Mouse (Mus musculus) c-Kit-positive CD71-positive TER-119-negative erythroid progenitor cells, embryonic 14.5 days (primary cell): ENCODE measurements around the gene D630003M21Rik.

Experiments
- DNase-seq: peaks from one replicate; pipeline ENCODE4 v3.0.0-alpha.2; 2013; ENCODE audit warnings: low read depth

D630003M21Rik gene

DNA sequence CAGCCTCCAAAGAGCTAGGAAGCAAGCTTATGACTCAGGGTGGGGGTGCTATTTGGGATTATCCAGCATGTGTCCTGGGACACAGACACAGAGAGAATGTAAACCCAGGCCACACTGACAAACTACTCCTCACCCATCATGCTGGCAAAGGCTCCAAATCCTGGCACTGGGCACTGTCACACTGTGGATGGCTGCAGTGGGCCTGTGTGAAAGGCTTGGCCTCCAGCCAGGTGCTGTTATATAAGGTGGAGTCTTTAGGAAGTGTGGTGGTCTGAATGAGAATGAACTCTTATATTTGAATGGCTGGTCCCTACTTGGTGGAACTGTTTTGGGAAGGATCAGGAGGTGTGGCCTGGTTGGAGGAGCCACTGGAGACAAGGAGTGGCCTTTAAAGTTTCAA is 7.7 kb upstream of the D630003M21Rik start:
- DNase-seq: no peak

DNA sequence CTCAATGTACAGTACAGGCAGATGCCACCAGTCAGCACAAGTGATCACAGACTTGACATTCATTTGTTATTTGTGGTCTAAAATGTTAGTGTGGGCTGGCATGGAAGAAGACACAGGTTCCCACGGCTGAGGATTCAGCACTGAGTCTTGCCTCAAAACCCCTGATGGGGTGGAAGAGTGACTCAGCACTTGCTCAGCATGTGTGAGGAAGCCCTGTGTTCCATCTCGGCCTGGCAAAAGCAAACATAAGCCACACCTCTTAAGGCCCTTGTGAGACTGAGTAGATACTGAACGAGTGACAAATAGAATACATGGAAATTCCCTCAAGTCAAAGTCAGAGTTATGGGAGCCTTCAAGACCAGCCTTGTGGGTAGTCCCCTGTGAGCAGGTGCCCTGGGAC is 4.1 kb upstream of the D630003M21Rik start:
- no peak for DNase-seq

GRCm38 (mm10) chr2:158232414-158232813 is 3.4 kb upstream of the D630003M21Rik start:
- no peak for DNase-seq

GRCm38 (mm10) chr2:158231071-158231470 is 2.0 kb upstream of the D630003M21Rik start:
- DNase-seq: no peak

DNA sequence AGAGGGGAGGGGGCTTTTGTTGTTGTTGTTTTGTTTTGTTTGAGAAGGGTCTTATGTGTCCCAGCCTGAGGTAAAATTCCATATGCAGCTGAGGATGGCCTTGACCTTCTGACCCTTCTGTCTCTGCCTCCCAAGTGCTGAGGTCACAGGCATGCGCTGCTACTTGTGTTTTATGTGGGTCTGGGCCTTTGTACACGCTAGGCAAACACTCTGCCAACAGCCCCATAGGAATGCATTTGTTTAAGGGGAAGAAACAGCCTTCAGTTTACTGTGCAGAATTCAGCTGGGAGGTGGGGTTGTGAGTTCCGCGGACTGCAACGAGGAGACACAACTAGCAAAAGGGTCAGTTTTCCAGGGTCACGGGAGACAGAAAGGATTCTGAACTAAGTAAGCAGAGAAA is 1.6 kb upstream of the D630003M21Rik start:
- no peak for DNase-seq

DNA sequence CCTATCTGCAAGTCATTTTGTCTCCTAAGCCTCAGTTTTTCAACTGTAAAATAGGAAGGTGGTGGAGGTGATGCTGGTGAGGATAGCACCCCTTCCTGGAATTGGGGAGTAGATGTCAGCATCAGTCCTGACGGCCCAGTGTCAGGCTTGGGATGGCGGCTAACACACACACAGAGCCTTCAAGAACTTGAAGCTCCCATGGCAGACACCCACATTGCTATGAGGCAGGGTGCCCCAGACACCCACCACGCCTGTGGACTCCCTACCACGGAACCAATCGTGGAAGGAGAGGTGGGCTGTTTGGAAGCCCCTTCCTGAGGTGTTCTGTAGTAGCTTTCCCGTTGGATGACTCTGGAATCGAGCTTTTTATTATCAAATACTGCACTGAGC is 476 bp upstream of the D630003M21Rik start:
- no peak for DNase-seq

DNA sequence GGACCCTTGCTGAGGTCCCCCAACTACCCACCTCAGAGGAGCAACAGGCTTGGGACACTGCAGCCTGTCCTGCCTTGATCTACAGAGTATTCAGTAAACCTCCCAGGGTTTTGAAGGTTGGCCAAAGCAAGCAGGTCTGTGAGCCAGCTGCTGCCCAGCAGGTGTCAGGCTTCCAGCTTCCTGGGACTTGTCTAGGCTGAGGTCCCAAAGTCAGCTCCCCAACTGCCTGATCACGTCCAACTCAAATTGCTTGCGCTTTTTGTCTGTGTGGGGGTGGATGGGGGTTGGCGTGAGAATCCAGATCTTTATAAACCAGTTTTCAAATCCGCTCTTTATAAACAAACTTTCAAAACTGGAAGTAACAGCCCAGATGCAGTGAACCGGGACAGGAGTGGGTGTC is 3.7 kb downstream of the D630003M21Rik start:
- DNase-seq: no peak

- DNase-seq: no peak
Observed at GRCm38 (mm10) chr2:158223497-158223896, 5.5 kb downstream of the D630003M21Rik start.

DNA sequence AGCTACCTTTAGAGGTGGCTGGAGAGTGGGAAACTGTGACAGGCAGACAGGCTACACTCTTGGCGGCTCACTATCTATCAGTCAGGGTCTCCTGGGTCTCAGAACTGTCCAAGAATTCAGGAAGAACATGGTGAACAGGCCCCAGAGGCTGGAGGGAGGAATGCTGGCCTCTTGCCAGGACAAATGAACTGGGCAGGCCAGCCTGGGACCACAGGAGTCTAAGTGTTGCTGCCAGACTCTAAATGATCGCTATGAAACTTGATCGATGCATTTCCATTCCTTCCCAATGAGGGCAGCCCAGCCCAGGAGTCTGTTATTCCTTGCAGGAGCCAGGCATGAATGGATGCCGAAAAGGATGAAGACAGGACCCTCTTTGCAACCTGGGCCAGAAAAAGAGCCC is 6.4 kb downstream of the D630003M21Rik start:
- no peak for DNase-seq

GRCm38 (mm10) chr2:158221446-158222084 is 7.5 kb downstream of the D630003M21Rik start:
- DNase-seq: no peak

DNA sequence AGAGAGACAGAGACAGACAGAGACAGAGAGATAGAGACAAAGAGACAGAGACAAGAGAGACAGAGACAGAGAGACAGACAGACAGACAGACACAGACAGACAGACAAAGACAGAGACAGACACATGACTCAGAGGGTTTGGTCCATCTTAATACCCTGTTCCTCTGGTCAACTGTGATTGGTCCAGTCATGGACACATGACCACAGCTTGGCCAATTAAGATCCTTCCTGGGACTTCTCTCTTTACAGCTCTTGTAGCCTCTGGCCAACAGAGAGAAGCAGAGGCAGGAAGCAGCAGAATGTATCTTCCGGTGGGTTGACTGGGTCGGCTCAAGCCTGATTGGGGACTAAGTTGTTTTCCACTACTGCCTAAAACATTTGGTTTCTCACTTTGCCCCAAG is 9.5 kb downstream of the D630003M21Rik start:
- no peak for DNase-seq

GRCm38 (mm10) chr2:158216510-158216909 is 12.5 kb downstream of the D630003M21Rik start:
- DNase-seq: no peak

DNA sequence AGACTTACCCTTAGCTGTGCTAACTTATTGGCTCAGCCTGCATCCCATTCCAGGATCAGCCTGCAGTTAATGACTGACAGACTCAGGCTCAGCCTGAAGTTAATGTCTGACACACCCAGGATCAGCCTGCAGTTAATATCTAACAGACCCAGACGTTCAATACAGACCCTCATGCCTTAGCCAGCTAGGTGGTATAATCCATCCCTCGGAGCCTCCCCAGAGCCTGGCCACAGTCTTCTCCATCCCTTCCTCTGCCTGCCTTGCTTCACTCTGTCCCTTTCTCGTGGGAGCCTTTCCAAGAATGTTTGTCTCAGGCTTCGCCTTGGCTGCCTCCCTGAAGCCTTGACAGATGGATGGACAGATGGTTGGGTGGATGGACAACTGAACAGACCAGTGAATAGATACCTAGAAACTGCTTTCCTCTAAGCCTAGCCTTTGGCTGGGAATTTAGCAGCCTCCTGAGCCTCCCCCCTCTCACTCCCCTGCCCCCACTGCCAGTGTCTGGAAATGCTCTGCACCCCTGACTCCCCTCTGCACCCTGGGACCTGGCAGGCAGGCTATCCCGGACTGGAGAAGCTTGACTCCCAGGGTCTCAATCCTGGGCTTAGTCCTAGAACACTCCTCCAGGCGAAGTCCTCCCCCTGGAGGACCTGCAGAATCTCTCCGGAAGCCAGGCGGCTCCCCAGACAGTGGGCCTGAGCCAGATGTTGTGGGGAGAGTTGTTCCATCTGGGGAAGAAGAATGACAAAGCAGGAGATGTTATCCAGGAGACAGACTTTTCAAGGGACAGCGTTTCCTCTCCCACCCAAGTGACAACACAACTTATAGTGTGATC is 13.5 kb downstream of the D630003M21Rik start:
- no peak for DNase-seq

GRCm38 (mm10) chr2:158211764-158212471 is 17.1 kb downstream of the D630003M21Rik start:
- DNase-seq: no peak

DNA sequence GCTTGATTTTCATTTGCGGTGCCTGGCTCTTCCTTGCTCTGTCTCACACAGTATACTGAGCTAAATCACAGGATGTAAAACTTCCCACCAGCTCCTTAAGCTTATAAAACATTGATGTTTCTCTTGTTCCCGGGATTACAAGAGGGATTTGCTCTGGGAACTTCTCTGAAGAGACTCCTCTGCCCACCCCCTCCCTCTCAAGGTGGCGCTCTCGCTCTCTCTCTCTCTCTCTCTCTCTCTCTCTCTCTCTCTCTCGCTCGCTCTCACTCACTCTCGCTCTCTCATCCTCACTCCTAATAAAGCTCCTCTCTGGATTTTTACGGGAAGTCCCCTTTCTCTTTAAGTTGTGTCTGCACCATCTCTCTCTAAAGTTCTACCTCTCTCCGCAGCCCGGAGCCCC is 18.1 kb downstream of the D630003M21Rik start:
- DNase-seq: no peak

- no peak for DNase-seq
Observed at GRCm38 (mm10) chr2:158210503-158210902, 18.5 kb downstream of the D630003M21Rik start.

GRCm38 (mm10) chr2:158209776-158210175 is 19.2 kb downstream of the D630003M21Rik start:
- no peak for DNase-seq

GRCm38 (mm10) chr2:158207848-158208247 is 21.2 kb downstream of the D630003M21Rik start:
- DNase-seq: peak; percentile 46

GRCm38 (mm10) chr2:158204114-158204513 is 24.9 kb downstream of the D630003M21Rik start:
- peak; percentile 28 for DNase-seq

DNA sequence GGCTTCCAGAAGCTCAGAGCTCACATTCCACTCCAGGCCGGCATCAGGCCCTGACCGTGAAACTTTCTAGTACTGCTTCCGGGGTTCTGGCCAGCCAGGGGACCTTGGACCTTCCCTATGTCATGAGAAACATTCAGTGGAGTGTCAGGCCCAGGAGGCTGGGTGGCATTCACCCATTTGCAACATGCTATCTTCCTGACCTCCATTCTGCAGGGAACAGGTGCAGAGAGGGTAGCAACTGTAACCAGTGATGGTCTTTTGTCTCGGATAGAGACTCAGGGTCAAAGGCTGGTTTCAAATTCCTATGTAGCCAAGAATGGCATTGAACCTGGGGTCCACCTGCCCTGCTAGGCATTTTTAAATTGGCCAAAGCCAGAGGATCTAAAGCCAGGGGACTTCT is 25.3 kb downstream of the D630003M21Rik start:
- no peak for DNase-seq

GRCm38 (mm10) chr2:158199281-158199680 is 29.7 kb downstream of the D630003M21Rik start:
- DNase-seq: no peak

DNA sequence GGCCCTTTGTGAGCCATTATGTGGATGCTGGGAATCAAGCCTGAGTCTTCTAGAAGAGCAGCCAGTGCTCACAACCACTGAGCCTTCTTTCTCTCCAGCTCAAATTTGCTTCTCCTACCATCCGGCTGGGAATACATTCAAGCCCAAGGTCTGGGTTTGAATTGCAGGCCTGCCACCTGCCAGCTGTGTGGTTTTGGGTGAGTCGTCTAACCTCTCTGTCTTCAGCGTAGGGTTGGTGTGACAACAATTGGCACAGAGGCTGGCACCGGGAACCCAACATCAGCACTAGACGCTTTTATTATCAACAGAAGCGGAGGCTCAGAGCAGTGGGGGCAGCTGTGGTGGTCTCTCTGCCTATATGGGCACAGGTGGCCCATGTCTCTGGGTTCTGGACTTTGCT is 30.2 kb downstream of the D630003M21Rik start:
- DNase-seq: no peak

- DNase-seq: no peak
Observed at GRCm38 (mm10) chr2:158197971-158198370, 31.1 kb downstream of the D630003M21Rik start.
